Mouse (Mus musculus): ENCODE measurements at regions not wholly inside any gene's neighbourhood (a gene's known extent, or its start where the extent isn't known, plus 50 kb on each side); places are given as distances from the start of the nearest gene placed in this dataset.

DNA sequence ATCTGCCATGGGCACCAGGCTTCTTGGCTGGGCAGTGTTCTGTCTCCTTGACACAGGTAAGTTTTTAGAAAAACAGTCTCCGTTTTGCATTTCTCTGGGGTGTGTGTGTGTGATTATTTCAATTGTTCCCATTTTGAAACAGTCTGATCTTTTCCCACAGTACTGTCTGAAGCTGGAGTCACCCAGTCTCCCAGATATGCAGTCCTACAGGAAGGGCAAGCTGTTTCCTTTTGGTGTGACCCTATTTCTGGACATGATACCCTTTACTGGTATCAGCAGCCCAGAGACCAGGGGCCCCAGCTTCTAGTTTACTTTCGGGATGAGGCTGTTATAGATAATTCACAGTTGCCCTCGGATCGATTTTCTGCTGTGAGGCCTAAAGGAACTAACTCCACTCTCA is 99.9 kb upstream of the 2210010C04Rik start:
- Histone ChIP-seq H3K4me3 (ENCODE audit: control insufficient read depth, insufficient read depth, low read length) (no peak overlapping the region), H3K27ac (ENCODE audit: control insufficient read depth, insufficient read depth, low read length) (peak overlapping the region; percentile 44), H3K36me3 (ENCODE audit: control insufficient read depth, insufficient read depth, low read length) (no peaks in the 10 kb centered on the region), H3K4me1 (replicated peaks; ENCODE audit: control insufficient read depth, insufficient read depth, low read length) (peaks cover 6% of the 10 kb centered on the region; the same call in 1 of the 2 replicates), H3K27me3 (ENCODE audit: control insufficient read depth, insufficient read depth, low read length) (no peaks in the 10 kb centered on the region)
- 71% methylated on average over 4 of the region's 4 CpGs for WGBS
- TF ChIP-seq POLR2A (IDR thresholded peaks at IDR 0.05; ENCODE audit: control insufficient read depth, extremely low read depth, insufficient read depth, low read length, poor library complexity), result no peak
- no peak for TF ChIP-seq CTCF (IDR thresholded peaks at IDR 0.05; ENCODE audit: borderline replicate concordance, control insufficient read depth, extremely low read depth, insufficient read depth, low read length, poor library complexity)
- DNase-seq, result no peak

DNA sequence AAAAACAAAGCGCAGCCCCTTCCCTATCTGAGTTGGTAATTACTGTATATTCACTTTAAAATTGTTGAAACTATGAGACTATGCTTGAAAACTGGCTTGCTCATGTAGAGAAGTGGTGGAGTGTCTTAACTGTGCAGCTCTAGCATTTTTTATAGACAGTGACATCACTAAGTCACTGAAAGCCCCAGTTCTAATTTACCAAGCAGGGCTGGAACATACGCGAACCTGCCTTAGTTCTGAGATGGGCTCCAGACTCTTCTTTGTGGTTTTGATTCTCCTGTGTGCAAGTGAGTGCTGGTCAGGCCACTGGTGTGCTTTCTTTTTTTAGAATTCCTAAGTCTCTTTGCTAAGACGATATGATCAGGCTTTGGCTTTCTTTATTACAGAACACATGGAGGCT is 94.6 kb upstream of the 2210010C04Rik start:
- no peaks in the 10 kb centered on the region for H3K27me3 ChIP-seq (ENCODE audit: control insufficient read depth, insufficient read depth, low read length)
- 0 out of 2 replicates have a peak, but pooled peaks cover 2% of the 10 kb centered on the region for H3K4me1 ChIP-seq (replicated peaks; ENCODE audit: control insufficient read depth, insufficient read depth, low read length)
- no peak overlapping the region for H3K4me3 ChIP-seq (ENCODE audit: control insufficient read depth, insufficient read depth, low read length)
- TF ChIP-seq POLR2A (IDR thresholded peaks at IDR 0.05; ENCODE audit: control insufficient read depth, extremely low read depth, insufficient read depth, low read length, poor library complexity) (no peak), CTCF (IDR thresholded peaks at IDR 0.05; ENCODE audit: borderline replicate concordance, control insufficient read depth, extremely low read depth, insufficient read depth, low read length, poor library complexity) (no peak)
- no peaks in the 10 kb centered on the region for H3K36me3 ChIP-seq (ENCODE audit: control insufficient read depth, insufficient read depth, low read length)
- peak overlapping the region; percentile 63; the same call in 1 of the 2 replicates for H3K27ac ChIP-seq (ENCODE audit: control insufficient read depth, insufficient read depth, low read length)
- WGBS, result 43% methylated on average over 4 of the region's 4 CpGs
- no peak for DNase-seq

DNA sequence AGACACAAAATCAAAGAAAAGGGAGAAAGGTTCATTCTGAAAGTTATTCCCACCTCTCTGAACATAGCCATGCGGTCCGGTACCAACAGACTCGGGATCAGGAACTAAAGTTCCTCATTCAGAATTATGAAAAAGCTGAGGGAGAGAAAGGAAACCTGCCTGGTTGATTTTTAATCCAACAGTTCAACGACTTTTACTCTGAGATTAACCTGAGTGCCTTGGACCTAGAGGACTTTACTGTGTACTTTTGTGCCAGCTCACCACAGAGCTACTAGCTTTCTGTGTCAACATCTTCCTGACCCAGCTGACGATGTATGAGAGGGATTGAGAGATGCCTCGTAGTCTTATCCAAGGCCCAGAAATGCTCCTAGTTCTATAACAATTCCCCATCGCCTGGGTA is 92.5 kb upstream of the 2210010C04Rik start:
- WGBS, result 84% methylated on average over 7 of the region's 7 CpGs
- DNase-seq, result no peak
- Histone ChIP-seq H3K4me3 (ENCODE audit: control insufficient read depth, insufficient read depth, low read length) (no peak overlapping the region), H3K36me3 (ENCODE audit: control insufficient read depth, insufficient read depth, low read length) (no peaks in the 10 kb centered on the region), H3K27ac (ENCODE audit: control insufficient read depth, insufficient read depth, low read length) (no peak overlapping the region), H3K4me1 (replicated peaks; ENCODE audit: control insufficient read depth, insufficient read depth, low read length) (0 out of 2 replicates have a peak, but pooled peaks cover 2% of the 10 kb centered on the region), H3K27me3 (ENCODE audit: control insufficient read depth, insufficient read depth, low read length) (no peaks in the 10 kb centered on the region)
- no peak for TF ChIP-seq POLR2A (IDR thresholded peaks at IDR 0.05; ENCODE audit: control insufficient read depth, extremely low read depth, insufficient read depth, low read length, poor library complexity)
- no peak for TF ChIP-seq CTCF (IDR thresholded peaks at IDR 0.05; ENCODE audit: borderline replicate concordance, control insufficient read depth, extremely low read depth, insufficient read depth, low read length, poor library complexity)

DNA sequence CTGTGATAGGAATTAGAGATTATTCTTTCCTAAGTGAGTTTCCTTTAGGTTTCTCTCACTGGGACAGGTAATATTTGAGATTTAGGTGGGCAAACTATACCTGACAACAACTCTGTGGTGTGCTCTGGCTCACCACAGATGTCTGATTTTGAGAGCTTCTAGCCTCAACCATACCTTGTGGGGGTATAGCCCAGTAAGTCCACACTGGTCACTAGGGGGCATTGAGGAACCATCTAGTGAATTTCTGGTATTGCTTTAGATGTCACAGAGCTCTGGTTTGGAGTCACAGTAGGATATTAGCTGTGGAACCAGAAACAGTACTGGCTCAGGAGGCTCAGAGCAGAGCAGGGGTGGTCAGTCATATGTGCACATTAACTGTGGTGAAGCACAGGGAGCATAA is 91.5 kb upstream of the 2210010C04Rik start:
- H3K4me1 ChIP-seq (replicated peaks; ENCODE audit: control insufficient read depth, insufficient read depth, low read length), result 0 out of 2 replicates have a peak, but pooled peaks cover 2% of the 10 kb centered on the region
- no peaks in the 10 kb centered on the region; the same call in 1 of the 2 replicates for H3K36me3 ChIP-seq (ENCODE audit: control insufficient read depth, insufficient read depth, low read length)
- TF ChIP-seq CTCF (IDR thresholded peaks at IDR 0.05; ENCODE audit: borderline replicate concordance, control insufficient read depth, extremely low read depth, insufficient read depth, low read length, poor library complexity) (no peak), POLR2A (IDR thresholded peaks at IDR 0.05; ENCODE audit: control insufficient read depth, extremely low read depth, insufficient read depth, low read length, poor library complexity) (no peak)
- H3K4me3 ChIP-seq (ENCODE audit: control insufficient read depth, insufficient read depth, low read length), result no peak overlapping the region
- H3K27me3 ChIP-seq (ENCODE audit: control insufficient read depth, insufficient read depth, low read length), result no peaks in the 10 kb centered on the region
- DNase-seq, result no peak
- peak overlapping the region; percentile 51; the same call in 1 of the 2 replicates for H3K27ac ChIP-seq (ENCODE audit: control insufficient read depth, insufficient read depth, low read length)

DNA sequence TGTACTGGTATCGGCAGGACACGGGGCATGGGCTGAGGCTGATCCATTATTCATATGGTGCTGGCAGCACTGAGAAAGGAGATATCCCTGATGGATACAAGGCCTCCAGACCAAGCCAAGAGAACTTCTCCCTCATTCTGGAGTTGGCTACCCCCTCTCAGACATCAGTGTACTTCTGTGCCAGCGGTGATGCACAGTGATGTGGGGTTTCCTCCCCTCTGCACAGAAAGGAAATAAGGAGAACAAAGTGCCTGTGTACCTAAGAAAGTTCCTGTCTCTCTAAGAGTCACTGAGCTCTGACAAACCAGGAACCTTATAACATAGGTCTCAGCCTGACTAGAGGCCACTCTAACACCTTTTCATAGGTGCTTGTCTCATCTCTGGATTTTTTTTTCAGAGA is 86.3 kb upstream of the 2210010C04Rik start:
- Histone ChIP-seq H3K4me1 (replicated peaks; ENCODE audit: control insufficient read depth, insufficient read depth, low read length) (peaks cover 5% of the 10 kb centered on the region; the same call in 1 of the 2 replicates), H3K27me3 (ENCODE audit: control insufficient read depth, insufficient read depth, low read length) (no peaks in the 10 kb centered on the region), H3K4me3 (ENCODE audit: control insufficient read depth, insufficient read depth, low read length) (peak overlapping the region; percentile 59), H3K36me3 (ENCODE audit: control insufficient read depth, insufficient read depth, low read length) (peaks cover 6% of the 10 kb centered on the region; the same call in 1 of the 2 replicates), H3K27ac (ENCODE audit: control insufficient read depth, insufficient read depth, low read length) (peak overlapping the region; percentile 100)
- 41% methylated on average over 3 of the region's 3 CpGs for WGBS
- DNase-seq, result peak; percentile 40
- TF ChIP-seq POLR2A (IDR thresholded peaks at IDR 0.05; ENCODE audit: control insufficient read depth, extremely low read depth, insufficient read depth, low read length, poor library complexity) (no peak), CTCF (IDR thresholded peaks at IDR 0.05; ENCODE audit: borderline replicate concordance, control insufficient read depth, extremely low read depth, insufficient read depth, low read length, poor library complexity) (no peak)

DNA sequence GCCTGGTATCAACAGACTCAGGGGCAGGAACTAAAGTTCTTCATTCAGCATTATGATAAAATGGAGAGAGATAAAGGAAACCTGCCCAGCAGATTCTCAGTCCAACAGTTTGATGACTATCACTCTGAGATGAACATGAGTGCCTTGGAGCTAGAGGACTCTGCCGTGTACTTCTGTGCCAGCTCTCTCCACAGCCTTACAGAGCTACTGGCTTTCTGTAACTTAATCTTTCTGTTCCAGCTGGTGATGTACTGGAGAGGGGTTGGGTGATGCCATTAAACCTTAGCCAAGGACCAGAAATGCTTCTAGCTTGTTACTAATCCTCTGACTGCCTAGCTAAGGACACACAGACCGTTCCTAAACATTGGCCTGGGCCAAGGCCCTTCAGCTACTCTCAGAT is 83.9 kb upstream of the 2210010C04Rik start:
- Histone ChIP-seq H3K4me1 (replicated peaks; ENCODE audit: control insufficient read depth, insufficient read depth, low read length) (peaks cover 11% of the 10 kb centered on the region), H3K27me3 (ENCODE audit: control insufficient read depth, insufficient read depth, low read length) (no peaks in the 10 kb centered on the region), H3K27ac (ENCODE audit: control insufficient read depth, insufficient read depth, low read length) (peak overlapping the region; percentile 96), H3K36me3 (ENCODE audit: control insufficient read depth, insufficient read depth, low read length) (peaks cover 6% of the 10 kb centered on the region; the same call in 1 of the 2 replicates), H3K4me3 (ENCODE audit: control insufficient read depth, insufficient read depth, low read length) (peak overlapping the region; percentile 58; the same call in 1 of the 2 replicates)
- TF ChIP-seq CTCF (IDR thresholded peaks at IDR 0.05; ENCODE audit: borderline replicate concordance, control insufficient read depth, extremely low read depth, insufficient read depth, low read length, poor library complexity) (no peak), POLR2A (IDR thresholded peaks at IDR 0.05; ENCODE audit: control insufficient read depth, extremely low read depth, insufficient read depth, low read length, poor library complexity) (no peak)
- WGBS, result 3% methylated on average over 2 of the region's 2 CpGs
- no peak for DNase-seq

All from thymus, adult 2 months (tissue).